Mouse (Mus musculus): ENCODE measurements at regions not wholly inside any gene's neighbourhood (a gene's known extent, or its start where the extent isn't known, plus 50 kb on each side); places are given as distances from the start of the nearest gene placed in this dataset.

GRCm38 (mm10) chr13:16720090-16720489 is 708.4 kb downstream of the Inhba start:
- Histone ChIP-seq H3K27me3 (ENCODE audit: control insufficient read depth, insufficient read depth, low read length) (no peaks in the 10 kb centered on the region), H3K4me1 (ENCODE audit: control insufficient read depth, insufficient read depth) (no peaks in the 10 kb centered on the region), H3K9ac (replicated peaks; ENCODE audit: low read depth, low read length) (no peak overlapping the region), H3K36me3 (replicated peaks; ENCODE audit: control insufficient read depth, insufficient read depth, low read length) (no peaks in the 10 kb centered on the region), H3K9me3 (replicated peaks; ENCODE audit: control insufficient read depth, low read length) (no peaks in the 10 kb centered on the region), H3K4me3 (ENCODE audit: low read depth, low read length) (no peak overlapping the region), H3K27ac (ENCODE audit: low read depth) (no peak overlapping the region), H3K4me2 (ENCODE audit: low read depth, low read length) (no peak overlapping the region)
- ATAC-seq (ENCODE audit: insufficient read depth, low read depth): no peak
- TF ChIP-seq CTCF (IDR thresholded peaks at IDR 0.05; ENCODE audit: low read depth): no peak
- TF ChIP-seq EP300 (IDR thresholded peaks at IDR 0.05; ENCODE audit: low read depth): no peak
- no peak for DNase-seq (ENCODE audit: low spot score)
- 85% methylated on average over 2 of the region's 2 CpGs for WGBS

- WGBS: 78% methylated on average over 5 of the region's 5 CpGs
- Histone ChIP-seq H3K9me3 (replicated peaks; ENCODE audit: control insufficient read depth, low read length) (no peaks in the 10 kb centered on the region), H3K4me1 (ENCODE audit: control insufficient read depth, insufficient read depth) (no peaks in the 10 kb centered on the region), H3K9ac (replicated peaks; ENCODE audit: low read depth, low read length) (no peak overlapping the region), H3K36me3 (replicated peaks; ENCODE audit: control insufficient read depth, insufficient read depth, low read length) (no peaks in the 10 kb centered on the region), H3K27ac (ENCODE audit: low read depth) (no peak overlapping the region), H3K4me3 (ENCODE audit: low read depth, low read length) (no peak overlapping the region), H3K4me2 (ENCODE audit: low read depth, low read length) (no peak overlapping the region), H3K27me3 (ENCODE audit: control insufficient read depth, insufficient read depth, low read length) (no peaks in the 10 kb centered on the region)
- ATAC-seq (ENCODE audit: insufficient read depth, low read depth) (no peak), DNase-seq (ENCODE audit: low spot score) (no peak)
- TF ChIP-seq CTCF (IDR thresholded peaks at IDR 0.05; ENCODE audit: low read depth) (no peak), EP300 (IDR thresholded peaks at IDR 0.05; ENCODE audit: low read depth) (no peak)
Measured at GRCm38 (mm10) chr13:16725350-16725749, 713.7 kb downstream of the Inhba start.

GRCm38 (mm10) chr13:16738313-16738712 is 726.7 kb downstream of the Inhba start:
- Histone ChIP-seq H3K27ac (ENCODE audit: low read depth) (no peak overlapping the region), H3K4me1 (ENCODE audit: control insufficient read depth, insufficient read depth) (no peaks in the 10 kb centered on the region), H3K36me3 (replicated peaks; ENCODE audit: control insufficient read depth, insufficient read depth, low read length) (no peaks in the 10 kb centered on the region), H3K27me3 (ENCODE audit: control insufficient read depth, insufficient read depth, low read length) (no peaks in the 10 kb centered on the region), H3K9me3 (replicated peaks; ENCODE audit: control insufficient read depth, low read length) (no peaks in the 10 kb centered on the region), H3K4me3 (ENCODE audit: low read depth, low read length) (no peak overlapping the region), H3K4me2 (ENCODE audit: low read depth, low read length) (no peak overlapping the region), H3K9ac (replicated peaks; ENCODE audit: low read depth, low read length) (no peak overlapping the region)
- no peak for ATAC-seq (ENCODE audit: insufficient read depth, low read depth)
- 61% methylated on average over 1 of the region's 1 CpGs for WGBS
- no peak for DNase-seq (ENCODE audit: low spot score)
- TF ChIP-seq EP300 (IDR thresholded peaks at IDR 0.05; ENCODE audit: low read depth) (no peak), CTCF (IDR thresholded peaks at IDR 0.05; ENCODE audit: low read depth) (no peak)

- no peak for TF ChIP-seq CTCF (IDR thresholded peaks at IDR 0.05; ENCODE audit: low read depth)
- TF ChIP-seq EP300 (IDR thresholded peaks at IDR 0.05; ENCODE audit: low read depth): no peak
- no peak for DNase-seq (ENCODE audit: low spot score)
- H3K9me3 ChIP-seq (replicated peaks; ENCODE audit: control insufficient read depth, low read length): no peaks in the 10 kb centered on the region
- no peak overlapping the region for H3K9ac ChIP-seq (replicated peaks; ENCODE audit: low read depth, low read length)
- no peak overlapping the region for H3K27ac ChIP-seq (ENCODE audit: low read depth)
- no peak overlapping the region for H3K4me2 ChIP-seq (ENCODE audit: low read depth, low read length)
- no peak overlapping the region for H3K4me3 ChIP-seq (ENCODE audit: low read depth, low read length)
- no peak for ATAC-seq (ENCODE audit: insufficient read depth, low read depth)
- 81% methylated on average over 3 of the region's 3 CpGs for WGBS
- H3K4me1 ChIP-seq (ENCODE audit: control insufficient read depth, insufficient read depth): no peaks in the 10 kb centered on the region
- no peaks in the 10 kb centered on the region for H3K36me3 ChIP-seq (replicated peaks; ENCODE audit: control insufficient read depth, insufficient read depth, low read length)
- H3K27me3 ChIP-seq (ENCODE audit: control insufficient read depth, insufficient read depth, low read length): no peaks in the 10 kb centered on the region
Measured at GRCm38 (mm10) chr13:16739563-16739962, 727.9 kb downstream of the Inhba start.

- H3K4me1 ChIP-seq (ENCODE audit: control insufficient read depth, insufficient read depth): no peaks in the 10 kb centered on the region
- ATAC-seq (ENCODE audit: insufficient read depth, low read depth): no peak
- no peaks in the 10 kb centered on the region for H3K36me3 ChIP-seq (replicated peaks; ENCODE audit: control insufficient read depth, insufficient read depth, low read length)
- H3K4me3 ChIP-seq (ENCODE audit: low read depth, low read length): no peak overlapping the region
- H3K27ac ChIP-seq (ENCODE audit: low read depth): no peak overlapping the region
- 86% methylated on average over 1 of the region's 1 CpGs for WGBS
- no peak overlapping the region for H3K9ac ChIP-seq (replicated peaks; ENCODE audit: low read depth, low read length)
- H3K27me3 ChIP-seq (ENCODE audit: control insufficient read depth, insufficient read depth, low read length): no peaks in the 10 kb centered on the region
- TF ChIP-seq CTCF (IDR thresholded peaks at IDR 0.05; ENCODE audit: low read depth) (no peak), EP300 (IDR thresholded peaks at IDR 0.05; ENCODE audit: low read depth) (no peak)
- H3K4me2 ChIP-seq (ENCODE audit: low read depth, low read length): no peak overlapping the region
- no peaks in the 10 kb centered on the region for H3K9me3 ChIP-seq (replicated peaks; ENCODE audit: control insufficient read depth, low read length)
- DNase-seq (ENCODE audit: low spot score): no peak
Measured at GRCm38 (mm10) chr13:16744237-16744636, 732.6 kb downstream of the Inhba start.

GRCm38 (mm10) chr13:16745644-16746043 is 734.0 kb downstream of the Inhba start:
- no peaks in the 10 kb centered on the region for H3K4me1 ChIP-seq (ENCODE audit: control insufficient read depth, insufficient read depth)
- no peak for DNase-seq (ENCODE audit: low spot score)
- no peaks in the 10 kb centered on the region for H3K9me3 ChIP-seq (replicated peaks; ENCODE audit: control insufficient read depth, low read length)
- 87% methylated on average over 1 of the region's 1 CpGs for WGBS
- H3K27ac ChIP-seq (ENCODE audit: low read depth): no peak overlapping the region
- H3K36me3 ChIP-seq (replicated peaks; ENCODE audit: control insufficient read depth, insufficient read depth, low read length): no peaks in the 10 kb centered on the region
- H3K27me3 ChIP-seq (ENCODE audit: control insufficient read depth, insufficient read depth, low read length): no peaks in the 10 kb centered on the region
- TF ChIP-seq CTCF (IDR thresholded peaks at IDR 0.05; ENCODE audit: low read depth) (no peak), EP300 (IDR thresholded peaks at IDR 0.05; ENCODE audit: low read depth) (no peak)
- ATAC-seq (ENCODE audit: insufficient read depth, low read depth): no peak
- no peak overlapping the region for H3K4me2 ChIP-seq (ENCODE audit: low read depth, low read length)
- no peak overlapping the region for H3K4me3 ChIP-seq (ENCODE audit: low read depth, low read length)
- H3K9ac ChIP-seq (replicated peaks; ENCODE audit: low read depth, low read length): no peak overlapping the region
